23 mouse cellular contexts compared by ENCODE assay signal in genomic region chr9:49119759-49120158, GRCm38 (mm10). TPM values are rescaled to one million over a fixed set of nuclear protein-coding genes. Genes with fewer than 3 reads are reported as not detected.
A peak's percentile ranks its signal among the peaks of the same experiment; 100 is the strongest.
DNase-seq lines count a peak whose midpoint lies in the region; ATAC-seq lines count a peak whose summit lies in the region.
"Had no signal": no experiment of that assay in that cellular context is flagged by ENCODE, and none has a peak within 500 bp of the region (broad histone marks: within the 10 kb centered on the region; RNA-seq: fewer than 3 reads in every experiment).

No protein-coding gene starts in this region.

- no peak overlapping the region for H3K9ac ChIP-seq in embryonic facial prominence, embryonic 14.5 days (ENCODE audit: low read depth, low read length)
- H3K9ac ChIP-seq in hindbrain, embryonic 16.5 days (ENCODE audit: low read depth, low read length), result no peak overlapping the region
- H3K9ac ChIP-seq: embryonic facial prominence, embryonic 13.5 days; forebrain, postnatal 0 days; heart, embryonic 13.5 days; hindbrain, embryonic 14.5 days had no signal

- peak; percentile 7 to 39 for DNase-seq in cerebellum, adult 18-20 months
- DNase-seq in cerebellum, postnatal 14 days, result no peak
- no peak for DNase-seq in embryonic facial prominence, embryonic 14.5 days (ENCODE audit: low spot score)
- DNase-seq in embryonic facial prominence, embryonic 10.5 days (ENCODE audit: low spot score), result no peak
- DNase-seq in layer of hippocampus, postnatal 14 days (ENCODE audit: low spot score in 2 of 2), result peak; percentile 15 to 19
- DNase-seq in layer of hippocampus, postnatal 10 days (ENCODE audit: low spot score in 2 of 2), result no peak
- DNase-seq in brain, adult 2 months (ENCODE audit: low read depth, low spot score), result peak; percentile 48
- DNase-seq: adrenal gland, adult 8-10 months; adrenal gland, postnatal 25 days; forebrain, postnatal 0 days; gastrocnemius, adult 2 months; gastrocnemius, postnatal 14 days; heart, postnatal 14 days; heart, postnatal 4 days had no signal

- no peak overlapping the region for H3K4me3 ChIP-seq in embryonic facial prominence, embryonic 14.5 days (ENCODE audit: low read depth, low read length)
- H3K4me3 ChIP-seq in embryonic facial prominence, embryonic 10.5 days, result no peak overlapping the region
- no peak overlapping the region for H3K4me3 ChIP-seq in hindbrain, embryonic 16.5 days (ENCODE audit: low read length)
- H3K4me3 ChIP-seq: embryonic facial prominence, embryonic 13.5 days; gastrocnemius, adult 2 months; heart, embryonic 13.5 days had no signal

- peak; percentile 53; the same call in 1 of the 2 replicates for ATAC-seq in embryonic facial prominence, embryonic 14.5 days (ENCODE audit: low read depth)
- no peak for ATAC-seq in hindbrain, embryonic 16.5 days
- ATAC-seq: activated CD4-positive, CD25-positive, alpha-beta regulatory T cell, adult 4 months; forebrain, embryonic 14.5 days; forebrain, postnatal 0 days; intestine, postnatal 0 days had no signal

- H3K4me2 ChIP-seq in embryonic facial prominence, embryonic 14.5 days (ENCODE audit: low read depth, low read length), result no peak overlapping the region
- H3K4me2 ChIP-seq in hindbrain, embryonic 16.5 days (ENCODE audit: low read length), result no peak overlapping the region
- H3K4me2 ChIP-seq: embryonic facial prominence, embryonic 13.5 days; heart, embryonic 13.5 days; hindbrain, embryonic 14.5 days had no signal

- H3K27ac ChIP-seq in embryonic facial prominence, embryonic 14.5 days (replicated peaks; ENCODE audit: low read depth, low read length), result no peak overlapping the region
- H3K27ac ChIP-seq in embryonic facial prominence, embryonic 10.5 days (replicated peaks), result no peak overlapping the region
- H3K27ac ChIP-seq in hindbrain, embryonic 16.5 days (ENCODE audit: low read depth, low read length), result no peak overlapping the region
- H3K27ac ChIP-seq: embryonic facial prominence, embryonic 13.5 days; gastrocnemius, adult 2 months; heart, embryonic 13.5 days; hindbrain, embryonic 14.5 days had no signal

- H3K36me3 ChIP-seq in embryonic facial prominence, embryonic 14.5 days (ENCODE audit: control insufficient read depth, insufficient read depth, low read length), result no peaks in the 10 kb centered on the region
- no peaks in the 10 kb centered on the region for H3K36me3 ChIP-seq in embryonic facial prominence, embryonic 10.5 days (replicated peaks)
- H3K36me3 ChIP-seq in hindbrain, embryonic 16.5 days (ENCODE audit: control insufficient read depth, insufficient read depth, low read length), result no peaks in the 10 kb centered on the region
- H3K36me3 ChIP-seq: embryonic facial prominence, embryonic 13.5 days; heart, embryonic 13.5 days had no signal

- no peaks in the 10 kb centered on the region for H3K9me3 ChIP-seq in embryonic facial prominence, embryonic 14.5 days (ENCODE audit: control insufficient read depth, low read length)
- H3K9me3 ChIP-seq in embryonic facial prominence, embryonic 10.5 days, result no peaks in the 10 kb centered on the region
- H3K9me3 ChIP-seq in hindbrain, embryonic 16.5 days (ENCODE audit: control insufficient read depth, low read length), result no peaks in the 10 kb centered on the region
- H3K9me3 ChIP-seq: embryonic facial prominence, embryonic 13.5 days; heart, embryonic 13.5 days had no signal

- no peaks in the 10 kb centered on the region for H3K4me1 ChIP-seq in embryonic facial prominence, embryonic 14.5 days (ENCODE audit: control insufficient read depth, insufficient read depth, low read length)
- H3K4me1 ChIP-seq in embryonic facial prominence, embryonic 10.5 days, result no peaks in the 10 kb centered on the region
- no peaks in the 10 kb centered on the region for H3K4me1 ChIP-seq in hindbrain, embryonic 16.5 days (ENCODE audit: control insufficient read depth, insufficient read depth, low read depth, low read length)
- H3K4me1 ChIP-seq: embryonic facial prominence, embryonic 13.5 days; heart, embryonic 13.5 days had no signal

- no peaks in the 10 kb centered on the region for H3K27me3 ChIP-seq in embryonic facial prominence, embryonic 14.5 days (replicated peaks; ENCODE audit: control insufficient read depth, insufficient read depth, low read length)
- H3K27me3 ChIP-seq in embryonic facial prominence, embryonic 10.5 days (replicated peaks; ENCODE audit: low read depth, poor library complexity, severe bottlenecking), result no peaks in the 10 kb centered on the region
- no peaks in the 10 kb centered on the region for H3K27me3 ChIP-seq in hindbrain, embryonic 16.5 days (replicated peaks; ENCODE audit: control insufficient read depth, insufficient read depth, low read length)
- H3K27me3 ChIP-seq: embryonic facial prominence, embryonic 13.5 days had no signal

- 69% methylated on average over 4 of the region's 4 CpGs for WGBS in embryonic facial prominence, embryonic 14.5 days
- WGBS in embryonic facial prominence, embryonic 10.5 days, result 86% methylated on average over 4 of the region's 4 CpGs
- 76% methylated on average over 4 of the region's 4 CpGs for WGBS in hindbrain, embryonic 16.5 days

RNA-seq across cellular contexts. Expression of gene Tmprss5, which starts 38.7 kb away (rescaled TPM):
- 1.4 TPM in 2 replicates for polyA plus RNA-seq in embryonic facial prominence, embryonic 14.5 days (2014; fragmentation: Nextera tagmentation; extraction: Ambion mirVana)
- 0.50 and 0.92 TPM in 2 replicates for polyA plus RNA-seq in embryonic facial prominence, embryonic 10.5 days (2016; fragmentation: Nextera tagmentation; extraction: Ambion mirVana)
- total RNA-seq in layer of hippocampus, postnatal 14 days (2021), result 1 to 10 TPM in 1 of 2 experiments, under 1 TPM in 1; 0.65 to 1.3 TPM
- total RNA-seq in layer of hippocampus, postnatal 10 days (2021), result 1 to 10 TPM in 1 of 2 experiments, under 1 TPM in 1; 0.46 to 1.1 TPM
- 1.4 and 1.5 TPM in 2 replicates for polyA plus RNA-seq in hindbrain, embryonic 16.5 days (2015; fragmentation: Nextera tagmentation; extraction: Ambion mirVana)
- total RNA-seq: common myeloid progenitor, adult 5-6 weeks; heart, adult 18-20 months; heart, postnatal 4 days had no signal
- polyA plus RNA-seq: activated CD4-positive, CD25-positive, alpha-beta regulatory T cell, adult 4 months; heart, embryonic 13.5 days had no signal

Comparison
In these comparisons a context has a peak if more than half of its experiments do, and no peak if none do; other contexts are left out.
1. DNase-seq: peak in cerebellum, adult 18-20 months (2 of 2), layer of hippocampus, postnatal 14 days (2 of 2) and brain, adult 2 months (single experiment); none in cerebellum, postnatal 14 days (0 of 2), embryonic facial prominence, embryonic 14.5 days (single experiment), embryonic facial prominence, embryonic 10.5 days (single experiment) and layer of hippocampus, postnatal 10 days (0 of 2).